Mouse (Mus musculus) intestine, postnatal 0 days (tissue): ENCODE results near the gene Wnt9b. TPM values are rescaled to one million over a fixed set of nuclear protein-coding genes. Genes with fewer than 3 reads are reported as not detected.

Source experiments
- ATAC-seq: fragments of 200-750 bp; cut with Nextera tagmentation; 2 replicates; pipeline ENCODE4 v1.8.0; 2017; ENCODE audit warnings: mild to moderate bottlenecking, moderate TSS enrichment, moderate library complexity
- H3K27ac ChIP-seq: fragments of 300-500 bp; sonication (generic); 2 replicates; pipeline ENCODE4 v1.5.1; 2014; ENCODE audit warnings: mild to moderate bottlenecking, low read depth, low read length, moderate library complexity
- H3K27me3 ChIP-seq: fragments of 300-500 bp; sonication (generic); replicated peaks from 2 replicates; pipeline ENCODE4 v1.6.1; 2014; ENCODE audit warnings: low read length, mixed read lengths; ENCODE audit not compliant: control insufficient read depth, insufficient read depth
- H3K36me3 ChIP-seq: fragments of 300-500 bp; sonication (generic); 2 replicates; pipeline ENCODE4 v1.6.1; 2014; ENCODE audit warnings: mild to moderate bottlenecking, moderate library complexity; ENCODE audit not compliant: control insufficient read depth, insufficient read depth
- H3K4me1 ChIP-seq: fragments of 300-500 bp; sonication (generic); replicated peaks from 2 replicates; pipeline ENCODE4 v1.6.1; 2014; ENCODE audit warnings: antibody characterized with exemption, low read length, mixed read lengths; ENCODE audit not compliant: control insufficient read depth, insufficient read depth
- H3K4me2 ChIP-seq: fragments of 300-500 bp; sonication (generic); replicated peaks from 2 replicates; pipeline ENCODE4 v1.6.1; 2014; ENCODE audit warnings: low read depth, mild to moderate bottlenecking, moderate library complexity
- H3K4me3 ChIP-seq: fragments of 300-500 bp; sonication (generic); 2 replicates; pipeline ENCODE4 v1.5.1; 2014; ENCODE audit warnings: low read depth, low read length
- H3K9ac ChIP-seq: fragments of 300-500 bp; sonication (generic); 2 replicates; pipeline ENCODE4 v1.6.1; 2014; ENCODE audit warnings: mild to moderate bottlenecking, low read depth, low read length
- H3K9me3 ChIP-seq: fragments of 300-500 bp; sonication (generic); 2 replicates; pipeline ENCODE4 v1.6.1; 2016; ENCODE audit warnings: mixed run types; ENCODE audit not compliant: control insufficient read depth
- CTCF ChIP-seq: sonication (generic); IDR thresholded peaks from 2 replicates; pipeline ENCODE4 v1.5.1; 2016; ENCODE audit warnings: low read depth, mild to moderate bottlenecking, control low read depth, antibody characterized with exemption, moderate library complexity
- WGBS: fragments of 180-500 bp; shearing (Covaris S2); extraction: QIAGEN DNeasy Blood & Tissue Kit; methylation state at CpG from one replicate; pipeline ENCODE4 v1.1.7; 2014; 5-methylcytosine and 5-hydroxymethylcytosine counted together
- polyA plus RNA-seq: library from polyadenylated mRNA; unstranded; fragments of >200 nt; fragmentation: Nextera tagmentation; extraction: Ambion mirVana; gene quantifications from 2 replicates; pipeline ENCODE4 v1.2.1, GENCODE M21; 2015

Wnt9b gene
- polyA plus RNA-seq = 0.03 and 0.09 TPM in 2 replicates

DNA sequence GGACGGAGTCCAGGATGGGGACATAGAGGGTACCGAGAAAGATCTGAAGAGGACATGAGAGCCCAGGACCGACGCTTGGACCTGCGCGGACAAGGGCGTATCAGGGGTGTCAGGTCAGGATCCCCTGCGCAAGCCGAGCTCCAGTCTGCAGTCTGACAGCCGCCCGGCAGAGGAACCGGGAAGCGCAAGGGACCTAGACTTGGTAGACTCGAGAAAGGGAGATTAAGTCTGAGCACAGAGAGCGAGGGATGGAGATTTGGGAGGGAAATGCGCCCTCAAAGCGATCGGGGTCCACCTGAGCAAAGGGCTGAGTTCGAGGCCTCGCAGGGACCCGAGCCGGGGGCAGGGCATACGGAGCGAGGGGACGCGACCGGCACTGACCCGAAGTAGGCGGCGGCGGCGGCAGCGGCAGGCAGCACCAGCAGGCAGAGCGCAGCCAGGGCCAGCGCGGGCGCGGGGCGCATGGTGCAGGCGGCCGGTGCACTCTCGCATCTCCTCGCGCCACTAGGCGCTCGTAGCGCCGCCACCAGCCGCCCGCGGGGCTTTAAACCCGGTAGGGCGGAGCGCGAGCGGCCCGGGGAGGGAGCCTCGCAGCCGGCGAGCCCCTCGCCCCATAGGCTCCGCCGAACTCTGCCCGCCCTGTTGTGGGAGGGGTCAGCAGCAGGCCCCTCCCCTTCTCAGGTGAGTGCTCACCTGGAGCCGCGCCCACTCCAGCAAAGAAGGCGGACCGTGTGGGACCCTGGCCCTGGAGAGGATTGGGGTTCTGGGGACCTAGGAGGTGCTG, at the start of gene Wnt9b:
TSS of gene Wnt9b (minus strand) at position 516 of the 784 bp plus-strand sequence.
- H3K27ac ChIP-seq = no peak within 1 kb of the TSS
- H3K9ac ChIP-seq = peak within 1 kb of the TSS; percentile 46
- H3K4me3 ChIP-seq = peak within 1 kb of the TSS; percentile 42
- peak; percentile 24; the same call in 1 of the 2 replicates for TF ChIP-seq CTCF
- peaks cover 47% of the 10 kb centered on the region for H3K27me3 ChIP-seq
- no peaks in the 10 kb centered on the region for H3K9me3 ChIP-seq
- H3K4me2 ChIP-seq = peak within 1 kb of the TSS; percentile 85
- no peaks in the 10 kb centered on the region for H3K36me3 ChIP-seq
- H3K4me1 ChIP-seq = no peaks in the 10 kb centered on the region
- under 1% methylated on average over 66 of the region's 68 CpGs for WGBS
- ATAC-seq = peak; percentile 77

DNA sequence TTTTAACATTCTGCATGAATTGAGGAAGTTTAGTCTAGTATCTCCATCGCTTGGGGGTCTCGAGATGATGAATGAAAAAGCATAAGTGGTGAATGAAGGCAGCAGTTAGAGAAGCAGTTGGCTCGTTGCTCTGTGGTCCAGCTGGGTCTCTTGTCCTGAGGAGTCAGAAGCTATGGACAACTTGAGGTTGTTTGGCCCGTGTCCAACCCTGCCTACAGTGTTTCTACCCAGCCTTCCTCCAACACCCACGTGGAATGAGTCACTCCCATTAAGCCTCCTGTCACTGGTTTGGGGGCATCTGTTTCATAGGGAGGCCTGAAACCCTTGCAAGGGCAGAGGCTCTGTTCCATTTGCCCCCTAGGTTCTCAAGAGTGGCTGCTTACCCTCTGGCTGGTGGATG, 40.3 kb upstream of the Wnt9b start:
- H3K4me1 ChIP-seq = no peaks in the 10 kb centered on the region
- peaks cover 6% of the 10 kb centered on the region; the same call in 1 of the 2 replicates for H3K27me3 ChIP-seq
- 54% methylated on average over 5 of the region's 5 CpGs for WGBS
- no peak overlapping the region for H3K4me2 ChIP-seq
- TF ChIP-seq CTCF = no peak
- no peaks in the 10 kb centered on the region for H3K36me3 ChIP-seq
- ATAC-seq = no peak
- H3K27ac ChIP-seq = no peak overlapping the region
- H3K4me3 ChIP-seq = no peak overlapping the region
- H3K9ac ChIP-seq = no peak overlapping the region
- no peaks in the 10 kb centered on the region for H3K9me3 ChIP-seq

DNA sequence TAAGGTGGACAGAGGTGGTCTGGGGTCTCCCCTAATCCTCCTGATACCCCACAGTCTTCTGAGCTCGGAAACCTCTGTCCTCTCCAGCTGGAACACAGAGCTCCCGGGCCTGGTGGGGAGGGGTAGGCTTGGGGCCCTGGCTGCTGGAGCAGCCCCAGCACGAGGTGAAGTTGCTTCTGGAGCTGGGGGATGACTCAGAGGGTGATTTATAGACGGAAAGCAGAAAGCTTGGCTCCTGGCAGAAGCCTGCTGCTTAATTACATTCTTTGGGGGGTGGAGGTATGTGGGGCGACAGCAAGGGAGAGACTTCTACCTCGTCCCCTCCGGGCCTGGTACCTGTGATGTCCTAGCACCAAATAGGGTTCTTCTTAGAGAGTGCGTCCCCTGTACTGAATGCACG, 30.5 kb upstream of the Wnt9b start:
- Histone ChIP-seq H3K4me3 (no peak overlapping the region), H3K9ac (no peak overlapping the region), H3K9me3 (no peaks in the 10 kb centered on the region), H3K27ac (no peak overlapping the region), H3K4me1 (no peaks in the 10 kb centered on the region), H3K4me2 (no peak overlapping the region), H3K27me3 (peaks cover 26% of the 10 kb centered on the region), H3K36me3 (no peaks in the 10 kb centered on the region)
- WGBS = 43% methylated on average over 9 of the region's 9 CpGs
- TF ChIP-seq CTCF = no peak
- ATAC-seq = no peak

DNA sequence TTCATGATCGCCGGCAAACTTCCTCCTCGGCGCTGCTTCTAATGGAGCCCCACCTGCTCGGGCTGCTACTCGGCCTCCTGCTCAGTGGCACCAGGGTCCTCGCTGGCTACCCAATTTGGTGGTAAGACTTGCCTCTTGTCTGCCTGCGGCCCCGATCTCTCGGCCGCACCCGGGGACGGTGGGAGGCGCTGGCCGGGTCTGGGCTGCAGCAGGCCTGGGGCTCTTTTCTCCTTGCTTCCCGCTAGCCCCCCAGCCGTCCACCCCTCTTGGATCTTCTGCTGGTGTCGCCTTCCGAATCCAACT, 24.6 kb upstream of the Wnt9b start:
- Histone ChIP-seq H3K4me1 (no peaks in the 10 kb centered on the region), H3K9ac (no peak overlapping the region), H3K9me3 (no peaks in the 10 kb centered on the region), H3K4me3 (peak overlapping the region; percentile 36), H3K36me3 (no peaks in the 10 kb centered on the region), H3K27ac (no peak overlapping the region), H3K27me3 (peaks cover 81% of the 10 kb centered on the region), H3K4me2 (peak overlapping the region; percentile 67)
- ATAC-seq = no peak; the same call in 1 of the 2 replicates
- TF ChIP-seq CTCF = no peak
- WGBS = 2% methylated on average over 19 of the region's 19 CpGs

DNA sequence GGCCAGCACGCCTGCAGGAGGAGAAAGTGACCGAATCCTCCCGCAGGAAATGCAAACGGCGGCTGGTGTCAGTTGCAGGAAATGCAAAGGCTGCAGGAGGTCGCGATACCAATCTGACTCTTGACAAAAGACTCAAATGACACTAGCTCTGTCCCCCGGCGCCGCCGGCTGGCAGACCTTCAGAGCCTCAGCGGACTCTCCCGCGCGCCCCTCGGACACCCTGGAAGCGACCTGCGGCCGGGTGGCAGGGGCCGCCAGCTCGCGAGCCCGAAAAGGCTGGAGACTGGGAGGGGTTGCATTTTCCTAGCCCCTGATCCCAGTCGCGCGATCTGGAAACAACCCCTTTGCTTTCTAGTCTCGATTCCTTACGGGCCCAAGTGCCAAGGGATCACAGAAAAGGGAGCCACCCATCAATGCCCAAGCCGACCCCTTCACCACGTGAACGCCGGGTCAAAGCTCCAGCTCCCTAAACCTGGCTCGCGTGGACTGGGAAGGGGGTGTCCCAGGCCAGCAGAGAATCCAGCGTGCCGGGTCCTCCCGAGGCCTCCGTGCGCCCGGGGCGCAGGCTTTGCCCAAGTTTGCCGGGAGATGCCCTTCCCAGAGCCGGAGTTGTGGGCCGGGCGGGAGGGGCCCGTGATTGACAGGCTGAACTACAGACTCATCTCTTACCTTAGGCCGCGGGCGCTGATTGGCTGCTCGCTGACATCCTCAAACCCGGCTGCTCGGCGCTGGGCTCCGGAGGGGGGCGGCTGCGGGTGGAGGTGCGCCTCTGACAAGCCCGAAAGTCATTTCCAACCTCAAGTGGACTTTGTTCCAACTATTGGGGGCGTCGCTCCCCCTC, 24.0 kb upstream of the Wnt9b start, which contains the start of gene Wnt3:
TSS of gene Wnt3 (plus strand) at position 764 of the 841 bp plus-strand sequence.
- H3K9me3 ChIP-seq = no peaks in the 10 kb centered on the region
- H3K4me1 ChIP-seq = no peaks in the 10 kb centered on the region
- TF ChIP-seq CTCF = no peak
- peaks cover 85% of the 10 kb centered on the region for H3K27me3 ChIP-seq
- ATAC-seq = no peak; the same call in 1 of the 2 replicates
- H3K9ac ChIP-seq = no peak within 1 kb of the TSS
- H3K4me2 ChIP-seq = peak within 1 kb of the TSS; percentile 67
- H3K4me3 ChIP-seq = peak within 1 kb of the TSS; percentile 36
- 1% methylated on average over 60 of the region's 60 CpGs for WGBS
- no peak within 1 kb of the TSS for H3K27ac ChIP-seq
- H3K36me3 ChIP-seq = no peaks in the 10 kb centered on the region
